Mouse (Mus musculus) brain, embryonic 14.5 days (tissue): Measurements from ENCODE around the gene Atxn7l2.

Experiments
- CTCF ChIP-seq: fragments of 200-500 bp; IDR thresholded peaks from 2 replicates; pipeline ENCODE4 v1.5.1; 2012; ENCODE audit warnings: inconsistent platforms, mild to moderate bottlenecking, moderate library complexity, borderline replicate concordance; ENCODE audit not compliant: insufficient read depth, insufficient read length; ENCODE audit errors: extremely low read depth
- POLR2A ChIP-seq: fragments of 200-500 bp; IDR thresholded peaks from 2 replicates; pipeline ENCODE4 v1.6.1; 2012; ENCODE audit warnings: mild to moderate bottlenecking, inconsistent platforms, borderline replicate concordance; ENCODE audit not compliant: poor library complexity, insufficient read depth, insufficient read length, severe bottlenecking; ENCODE audit errors: extremely low read depth

- no peak for TF ChIP-seq CTCF
- no peak for TF ChIP-seq POLR2A
These were observed 35.8 kb downstream of the Atxn7l2 start for GRCm38 (mm10) chr3:108174672-108175531.
